Mouse (Mus musculus) liver, embryonic 14.5 days (tissue): ENCODE data around the gene Mup10. TPM values are rescaled to one million over a fixed set of nuclear protein-coding genes. Genes with fewer than 3 reads are reported as not detected.
"Not testable (repeated sequence)": the region's sequence is repeated elsewhere in the genome, so short reads cannot be mapped to it uniquely, and the experiment has no call there.

Experiments used
- ATAC-seq: fragments of 200-750 bp; cut with Nextera tagmentation; 2 replicates; pipeline ENCODE4 v1.8.0; 2017; ENCODE audit warnings: moderate number of reproducible peaks, mild to moderate bottlenecking, moderate library complexity; ENCODE audit not compliant: insufficient read depth
- DNase-seq, 3 experiments: peaks; one replicate each; pipeline ENCODE4 v3.0.0-alpha.2; 2012 to 2013; ENCODE audit warnings: low read depth in 3 of 3, low spot score in 3 of 3
- H3K27ac ChIP-seq: fragments of 300-500 bp; sonication (generic); 2 replicates; pipeline ENCODE4 v1.5.1; 2014; ENCODE audit warnings: moderate library complexity, mild to moderate bottlenecking, control low read depth, inconsistent platforms
- H3K27me3 ChIP-seq: fragments of 300-500 bp; sonication (generic); 2 replicates; pipeline ENCODE4 v1.6.1; 2014; ENCODE audit warnings: mild to moderate bottlenecking, low read length, moderate library complexity; ENCODE audit not compliant: control insufficient read depth, insufficient read depth
- H3K36me3 ChIP-seq: fragments of 300-500 bp; sonication (generic); replicated peaks from 2 replicates; pipeline ENCODE4 v1.6.1; 2014; ENCODE audit warnings: low read depth; ENCODE audit not compliant: control insufficient read depth, insufficient read depth
- H3K4me1 ChIP-seq, 2 experiments: fragments of 200-500 bp in 1 of 2; fragments of 300-500 bp in 1 of 2; sonication (generic) in 1 of 2; replicated peaks; 2 replicates each; pipeline ENCODE4 v1.6.1; 2012 to 2014; ENCODE audit warnings: antibody characterized with exemption in 1 of 2, inconsistent platforms in 1 of 2, low read length in 1 of 2; ENCODE audit not compliant: control insufficient read depth in 2 of 2, insufficient read depth in 2 of 2
- H3K4me2 ChIP-seq: fragments of 300-500 bp; sonication (generic); 2 replicates; pipeline ENCODE4 v1.6.1; 2014; ENCODE audit warnings: low read depth, mild to moderate bottlenecking, control low read depth, moderate library complexity
- H3K4me3 ChIP-seq, 2 experiments: fragments of 200-500 bp in 1 of 2; fragments of 300-500 bp in 1 of 2; sonication (generic) in 1 of 2; 2 replicates each; pipeline ENCODE4 v1.5.1; 2012 to 2014; ENCODE audit warnings: low read depth in 2 of 2, low read length in 2 of 2, mild to moderate bottlenecking in 2 of 2, control low read depth in 1 of 2, inconsistent platforms in 1 of 2, moderate library complexity in 1 of 2; ENCODE audit not compliant: insufficient read depth in 1 of 2
- H3K9ac ChIP-seq: fragments of 300-500 bp; sonication (generic); replicated peaks from 2 replicates; pipeline ENCODE4 v1.6.1; 2014; ENCODE audit warnings: mild to moderate bottlenecking, control low read depth, moderate library complexity
- H3K9me3 ChIP-seq: fragments of 300-500 bp; sonication (generic); 2 replicates; pipeline ENCODE4 v1.6.1; 2016; ENCODE audit warnings: low read length, mixed read lengths; ENCODE audit not compliant: control insufficient read depth
- WGBS: fragments of 180-500 bp; shearing (Covaris S2); extraction: QIAGEN DNeasy Blood & Tissue Kit; methylation state at CpG from one replicate; pipeline ENCODE4 v1.1.7; 2014; ENCODE audit not compliant: insufficient replicate concordance; 5-methylcytosine and 5-hydroxymethylcytosine counted together
- polyA plus RNA-seq, 2 experiments: library from polyadenylated mRNA; depleted of rRNA in 1 of 2; stranded (reverse) in 1 of 2; unstranded in 1 of 2; fragments of >200 nt; fragmentation: Nextera tagmentation in 1 of 2; extraction: Ambion mirVana in 1 of 2; gene quantifications; 2 replicates each; pipeline versions ENCODE4 v1.2.1 to v1.2.3; 2012 to 2014

Mup10 gene
- polyA plus RNA-seq (2012; rRNA removed): not detected in 2 replicates
- polyA plus RNA-seq (2014; fragmentation: Nextera tagmentation; extraction: Ambion mirVana): not detected in 2 replicates

- not testable (repeated sequence) for H3K36me3 ChIP-seq, ATAC-seq, H3K27me3 ChIP-seq, H3K4me1 ChIP-seq, H3K27ac ChIP-seq, H3K4me2 ChIP-seq, H3K9me3 ChIP-seq, DNase-seq, H3K9ac ChIP-seq, H3K4me3 ChIP-seq
- 66% methylated on average over 2 of the region's 2 CpGs for WGBS
These were observed at the start of gene Mup10 for GRCm38 (mm10) chr4:60582099-60582498. Gene Mup10 (minus strand): TSS chr4:60582199.

Other genes starting within 250 kb of the Mup10 start
- not detected in 2 replicates for gene Mup9, start 160.2 kb downstream of the Mup10 start, polyA plus RNA-seq (2012; rRNA removed)
- gene Mup9, start 160.2 kb downstream of the Mup10 start, polyA plus RNA-seq (2014; fragmentation: Nextera tagmentation; extraction: Ambion mirVana): not detected in 2 replicates
- gene Mup1, start 80.2 kb downstream of the Mup10 start, polyA plus RNA-seq (2012; rRNA removed): not detected in 2 replicates
- gene Mup1, start 80.2 kb downstream of the Mup10 start, polyA plus RNA-seq (2014; fragmentation: Nextera tagmentation; extraction: Ambion mirVana): not detected in 2 replicates
- not detected in 2 replicates for gene Mup11, start 80.2 kb upstream of the Mup10 start, polyA plus RNA-seq (2012; rRNA removed)
- gene Mup11, start 80.2 kb upstream of the Mup10 start, polyA plus RNA-seq (2014; fragmentation: Nextera tagmentation; extraction: Ambion mirVana): not detected in 2 replicates
- gene Mup12, start 159.1 kb upstream of the Mup10 start, polyA plus RNA-seq (2012; rRNA removed): not detected in 2 replicates
- gene Mup12, start 159.1 kb upstream of the Mup10 start, polyA plus RNA-seq (2014; fragmentation: Nextera tagmentation; extraction: Ambion mirVana): not detected in 2 replicates
- not detected in 2 replicates for gene Mup22, start 239.3 kb upstream of the Mup10 start, polyA plus RNA-seq (2012; rRNA removed)
- gene Mup22, start 239.3 kb upstream of the Mup10 start, polyA plus RNA-seq (2014; fragmentation: Nextera tagmentation; extraction: Ambion mirVana): not detected in 2 replicates